Mouse (Mus musculus) embryonic facial prominence, embryonic 13.5 days (tissue): ENCODE data around the gene Plekho1. TPM values are rescaled to one million over a fixed set of nuclear protein-coding genes. Genes with fewer than 3 reads are reported as not detected.

ENCODE experiments used
- ATAC-seq: fragments of 200-750 bp; cut with Nextera tagmentation; 2 replicates; pipeline ENCODE4 v1.8.0; 2017; ENCODE audit warnings: low read depth; ENCODE audit not compliant: insufficient number of reproducible peaks, insufficient read depth, low FRiP score, low TSS enrichment
- H3K27ac ChIP-seq: fragments of 300-500 bp; sonication (generic); 2 replicates; pipeline ENCODE4 v1.5.1; 2015; ENCODE audit warnings: moderate library complexity, mild to moderate bottlenecking, inconsistent platforms
- H3K27me3 ChIP-seq: fragments of 300-500 bp; sonication (generic); 2 replicates; pipeline ENCODE4 v1.6.1; 2015; ENCODE audit warnings: mild to moderate bottlenecking, inconsistent platforms
- H3K36me3 ChIP-seq: fragments of 300-500 bp; sonication (generic); 2 replicates; pipeline ENCODE4 v1.6.1; 2015; ENCODE audit warnings: mild to moderate bottlenecking, inconsistent platforms
- H3K4me1 ChIP-seq: fragments of 300-500 bp; sonication (generic); 2 replicates; pipeline ENCODE4 v1.6.1; 2015; ENCODE audit warnings: inconsistent platforms
- H3K4me2 ChIP-seq: fragments of 300-500 bp; sonication (generic); 2 replicates; pipeline ENCODE4 v1.6.1; 2015; ENCODE audit warnings: moderate library complexity, mild to moderate bottlenecking, inconsistent platforms
- H3K4me3 ChIP-seq: fragments of 300-500 bp; sonication (generic); 2 replicates; pipeline ENCODE4 v1.5.1; 2015; ENCODE audit warnings: mild to moderate bottlenecking, inconsistent platforms
- H3K9ac ChIP-seq: fragments of 300-500 bp; sonication (generic); 2 replicates; pipeline ENCODE4 v1.6.1; 2015; ENCODE audit warnings: mild to moderate bottlenecking, inconsistent platforms
- H3K9me3 ChIP-seq: fragments of 300-500 bp; sonication (generic); 2 replicates; pipeline ENCODE4 v1.6.1; 2016; ENCODE audit warnings: inconsistent platforms
- WGBS: fragments of 180-500 bp; shearing (Covaris S2); methylation state at CpG from one replicate; pipeline ENCODE4 v1.1.7; 2015; ENCODE audit warnings: mixed read lengths; 5-methylcytosine and 5-hydroxymethylcytosine counted together
- polyA plus RNA-seq: library from polyadenylated mRNA; unstranded; fragments of >200 nt; fragmentation: Nextera tagmentation; extraction: Ambion mirVana; gene quantifications from 2 replicates; pipeline ENCODE4 v1.2.1, GENCODE M21; 2015

Plekho1 gene
- polyA plus RNA-seq, 1 experiment from 2014 or later: 47.7 TPM

- Histone ChIP-seq H3K27me3 (no peaks in the 10 kb centered on the region), H3K27ac (no peak overlapping the region), H3K4me3 (no peak overlapping the region), H3K9ac (no peak overlapping the region), H3K4me2 (no peak overlapping the region), H3K9me3 (no peaks in the 10 kb centered on the region), H3K36me3 (0 out of 2 replicates have a peak, but pooled peaks cover 6% of the 10 kb centered on the region), H3K4me1 (0 out of 2 replicates have a peak, but pooled peaks cover 3% of the 10 kb centered on the region)
- ATAC-seq: no peak
- WGBS: 83% methylated on average over 6 of the region's 6 CpGs
Observed at GRCm38 (mm10) chr3:96008463-96008862, 12.7 kb upstream of the Plekho1 start.

- no peaks in the 10 kb centered on the region for H3K27me3 ChIP-seq
Observed at GRCm38 (mm10) chr3:96001560-96001959, 5.8 kb upstream of the Plekho1 start.

GRCm38 (mm10) chr3:96000921-96001501, 5.2 kb upstream of the Plekho1 start:
- Histone ChIP-seq H3K4me3 (no peak overlapping the region), H3K36me3 (peaks cover 8% of the 10 kb centered on the region; the same call in 1 of the 2 replicates), H3K9ac (peak overlapping the region; percentile 41; the same call in 1 of the 2 replicates), H3K4me2 (no peak overlapping the region), H3K27ac (0 out of 2 replicates have a peak overlapping the region, but pooled peaks have one; percentile 7), H3K9me3 (no peaks in the 10 kb centered on the region), H3K4me1 (peaks cover 27% of the 10 kb centered on the region), H3K27me3 (no peaks in the 10 kb centered on the region)
- no peak for ATAC-seq
- WGBS: 59% methylated on average over 9 of the region's 9 CpGs

More at GRCm38 (mm10) chr3:96001560-96001959, 5.8 kb upstream of the Plekho1 start:
- Histone ChIP-seq H3K9me3 (no peaks in the 10 kb centered on the region), H3K4me1 (peaks cover 26% of the 10 kb centered on the region), H3K9ac (no peak overlapping the region), H3K4me2 (no peak overlapping the region), H3K4me3 (no peak overlapping the region), H3K27ac (no peak overlapping the region), H3K36me3 (peaks cover 8% of the 10 kb centered on the region; the same call in 1 of the 2 replicates)
- no peak for ATAC-seq
- 94% methylated on average over 1 of the region's 1 CpGs for WGBS

- no peaks in the 10 kb centered on the region for H3K27me3 ChIP-seq
- H3K9ac ChIP-seq: no peak overlapping the region
- H3K27ac ChIP-seq: no peak overlapping the region
- no peaks in the 10 kb centered on the region for H3K9me3 ChIP-seq
- no peak for ATAC-seq
- peaks cover 24% of the 10 kb centered on the region for H3K4me1 ChIP-seq
- H3K4me2 ChIP-seq: no peak overlapping the region
- no peak overlapping the region for H3K4me3 ChIP-seq
- peaks cover 8% of the 10 kb centered on the region; the same call in 1 of the 2 replicates for H3K36me3 ChIP-seq
- WGBS: 83% methylated on average over 14 of the region's 14 CpGs
Observed at GRCm38 (mm10) chr3:96000080-96000632, 4.4 kb upstream of the Plekho1 start.

DNA sequence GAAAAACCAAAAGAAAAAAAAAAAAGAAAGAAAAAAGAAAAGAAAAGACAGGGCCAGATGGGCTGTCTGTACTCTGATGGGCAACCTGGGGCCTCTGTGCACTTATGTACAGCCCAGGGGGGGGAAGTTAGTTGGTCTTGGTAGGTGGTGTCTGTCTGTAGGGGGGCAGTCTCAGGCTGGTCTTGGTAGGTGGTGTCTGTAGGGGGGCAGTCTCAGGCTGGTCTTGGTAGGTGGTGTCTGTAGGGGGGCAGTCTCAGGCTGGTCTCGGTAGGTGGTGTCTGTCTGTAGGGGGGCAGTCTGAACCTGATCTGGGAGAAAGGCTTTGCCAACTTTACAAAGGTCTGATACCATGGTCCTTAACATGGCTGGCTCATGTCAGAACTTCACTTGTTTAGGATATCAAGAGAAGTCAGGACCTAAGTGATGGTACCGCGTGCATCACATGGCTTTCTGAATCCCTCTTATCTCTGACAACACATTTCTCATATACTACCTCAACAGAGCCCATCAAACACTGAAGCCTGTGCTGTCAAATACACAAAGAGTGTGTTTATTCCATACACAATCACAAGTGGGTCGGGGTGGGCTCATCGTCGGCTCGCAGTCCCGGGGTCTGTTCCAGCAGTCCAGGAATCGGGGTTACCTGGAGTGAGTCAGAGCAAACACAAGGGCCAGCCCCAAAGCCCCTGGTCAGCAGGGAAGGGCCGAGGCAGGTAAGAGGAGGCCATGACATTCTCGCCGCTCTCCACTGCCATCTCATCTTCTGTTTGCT, 3.7 kb upstream of the Plekho1 start:
- Histone ChIP-seq H3K9ac (no peak overlapping the region), H3K4me2 (no peak overlapping the region), H3K36me3 (peaks cover 8% of the 10 kb centered on the region; the same call in 1 of the 2 replicates), H3K9me3 (no peaks in the 10 kb centered on the region), H3K27ac (no peak overlapping the region), H3K4me3 (no peak overlapping the region), H3K4me1 (peaks cover 28% of the 10 kb centered on the region), H3K27me3 (no peaks in the 10 kb centered on the region)
- 87% methylated on average over 12 of the region's 12 CpGs for WGBS
- ATAC-seq: no peak

- ATAC-seq: no peak
- Histone ChIP-seq H3K9me3 (no peaks in the 10 kb centered on the region), H3K9ac (peak overlapping the region; percentile 49; the same call in 1 of the 2 replicates), H3K4me3 (peak overlapping the region; percentile 80), H3K4me1 (peaks cover 49% of the 10 kb centered on the region), H3K36me3 (peaks cover 15% of the 10 kb centered on the region), H3K27me3 (no peaks in the 10 kb centered on the region), H3K27ac (peak overlapping the region; percentile 99), H3K4me2 (peak overlapping the region; percentile 80)
- WGBS: 25% methylated on average over 9 of the region's 9 CpGs
Observed at GRCm38 (mm10) chr3:95997203-95997721, 1.5 kb upstream of the Plekho1 start.

GRCm38 (mm10) chr3:95996451-95997073, 761 bp upstream of the Plekho1 start:
- 10% methylated on average over 6 of the region's 6 CpGs for WGBS
- H3K36me3 ChIP-seq: peaks cover 22% of the 10 kb centered on the region
- H3K9me3 ChIP-seq: no peaks in the 10 kb centered on the region
- peak overlapping the region; percentile 80 for H3K4me3 ChIP-seq
- peaks cover 52% of the 10 kb centered on the region for H3K4me1 ChIP-seq
- peak overlapping the region; percentile 80 for H3K4me2 ChIP-seq
- H3K27me3 ChIP-seq: no peaks in the 10 kb centered on the region
- peak overlapping the region; percentile 99 for H3K27ac ChIP-seq
- peak overlapping the region; percentile 96 for H3K9ac ChIP-seq
- ATAC-seq: no peak

DNA sequence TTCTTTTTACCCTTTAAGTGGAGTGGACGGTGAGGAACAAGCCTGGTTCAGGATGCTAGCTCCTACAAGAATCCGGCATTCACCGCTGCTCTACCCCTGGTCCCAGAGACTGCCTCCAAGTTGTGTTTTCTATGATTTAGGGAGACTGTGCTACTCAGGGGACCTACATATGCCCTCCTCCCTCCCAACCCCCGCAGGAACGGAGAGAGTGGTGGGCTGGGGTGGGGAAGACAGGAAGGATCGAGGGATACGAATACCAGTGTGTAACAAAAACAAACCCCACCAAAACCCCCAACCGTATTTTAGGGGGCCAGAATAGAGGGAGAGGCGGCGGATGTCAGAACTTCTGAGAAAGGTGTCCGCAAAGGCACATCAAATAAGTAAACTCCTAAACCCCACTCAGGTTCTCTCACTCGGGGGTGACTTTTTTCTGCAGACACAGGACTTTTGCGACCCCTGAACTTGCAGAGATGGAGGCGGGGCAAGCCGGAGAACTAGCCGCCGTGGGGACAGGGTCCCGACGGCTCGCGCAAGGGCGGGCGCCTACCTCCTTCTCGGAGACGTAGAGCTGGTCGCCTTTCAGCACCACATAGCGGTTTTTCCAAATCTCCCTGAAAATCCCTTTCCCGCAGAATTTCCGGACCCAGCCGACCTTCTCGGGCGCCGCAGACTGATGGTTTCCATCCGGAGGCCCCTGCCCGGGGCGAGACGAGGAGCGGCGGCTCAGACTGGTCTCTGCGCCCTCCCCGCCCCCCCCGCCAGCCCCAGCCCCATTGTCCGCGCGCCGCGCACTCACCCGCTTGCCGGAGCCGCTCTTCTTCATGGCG, 613 bp downstream of the Plekho1 start:
- under 1% methylated on average over 50 of the region's 51 CpGs for WGBS
- ATAC-seq: no peak
- Histone ChIP-seq H3K4me3 (peak overlapping the region; percentile 80), H3K27ac (peak overlapping the region; percentile 99), H3K4me2 (peak overlapping the region; percentile 80), H3K9ac (peak overlapping the region; percentile 96), H3K27me3 (no peaks in the 10 kb centered on the region), H3K36me3 (peaks cover 36% of the 10 kb centered on the region), H3K9me3 (no peaks in the 10 kb centered on the region), H3K4me1 (peaks cover 44% of the 10 kb centered on the region)

DNA sequence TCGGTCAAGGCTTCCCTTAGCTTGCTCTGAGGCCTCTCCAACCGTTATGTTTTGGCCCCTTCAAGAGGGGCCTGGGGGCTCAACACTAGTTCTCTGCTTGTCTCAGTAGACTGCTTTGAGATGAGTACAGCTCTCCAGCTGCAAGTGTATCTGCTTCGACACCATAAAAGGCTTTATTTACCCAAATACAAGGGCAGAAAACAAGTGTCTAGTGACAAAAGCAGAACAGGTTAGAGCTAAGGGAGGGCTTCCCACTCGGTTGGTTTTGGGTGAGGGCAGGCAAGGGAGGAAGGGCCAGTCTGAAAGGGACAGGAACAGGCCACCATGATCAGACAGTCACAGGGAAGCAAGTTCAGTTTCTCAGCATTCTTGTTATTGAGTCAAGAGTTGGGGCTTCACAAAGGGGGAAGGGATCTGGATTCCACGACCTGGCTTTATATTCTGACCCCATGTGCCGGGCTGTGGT, 1.4 kb downstream of the Plekho1 start:
- no peak for ATAC-seq
- Histone ChIP-seq H3K4me1 (peaks cover 44% of the 10 kb centered on the region), H3K4me3 (peak overlapping the region; percentile 80), H3K36me3 (peaks cover 36% of the 10 kb centered on the region), H3K9ac (peak overlapping the region; percentile 96), H3K27me3 (no peaks in the 10 kb centered on the region), H3K4me2 (peak overlapping the region; percentile 80), H3K9me3 (no peaks in the 10 kb centered on the region), H3K27ac (peak overlapping the region; percentile 99)
- 6% methylated on average over 6 of the region's 6 CpGs for WGBS

GRCm38 (mm10) chr3:95993881-95994280, 1.9 kb downstream of the Plekho1 start:
- H3K27ac ChIP-seq: peak overlapping the region; percentile 99
- H3K4me2 ChIP-seq: peak overlapping the region; percentile 80
- 29% methylated on average over 4 of the region's 4 CpGs for WGBS
- peak overlapping the region; percentile 80 for H3K4me3 ChIP-seq
- peaks cover 41% of the 10 kb centered on the region for H3K36me3 ChIP-seq
- H3K9me3 ChIP-seq: no peaks in the 10 kb centered on the region
- peak overlapping the region; percentile 96 for H3K9ac ChIP-seq
- no peak for ATAC-seq
- peaks cover 49% of the 10 kb centered on the region for H3K4me1 ChIP-seq
- no peaks in the 10 kb centered on the region for H3K27me3 ChIP-seq
